Mouse (Mus musculus) mouse embryonic stem cell (cell line): ENCODE results near the gene 1700016C15Rik.

Source experiments
- in situ Hi-C, 2 experiments: fragments of 300-500 bp; cut with MboI; formaldehyde crosslinking; loops; 1 replicate in 1 of 2; 3 replicates in 1 of 2; pipeline ENCODE4 v1.14.3; 2019 to 2020; ENCODE audit warnings: low sequenced_read_pairs in 2 of 2, low pct_unique_long_range_greater_than_20kb in 1 of 2, mixed read lengths in 1 of 2; ENCODE audit not compliant: unreplicated experiment in 1 of 2

Gene 1700016C15Rik

GRCm38 (mm10) chr1:177729043-177730024 is at the start of gene 1700016C15Rik:
Gene 1700016C15Rik (plus strand): TSS chr1:177729814.
- in situ Hi-C loops: no loop called here

DNA sequence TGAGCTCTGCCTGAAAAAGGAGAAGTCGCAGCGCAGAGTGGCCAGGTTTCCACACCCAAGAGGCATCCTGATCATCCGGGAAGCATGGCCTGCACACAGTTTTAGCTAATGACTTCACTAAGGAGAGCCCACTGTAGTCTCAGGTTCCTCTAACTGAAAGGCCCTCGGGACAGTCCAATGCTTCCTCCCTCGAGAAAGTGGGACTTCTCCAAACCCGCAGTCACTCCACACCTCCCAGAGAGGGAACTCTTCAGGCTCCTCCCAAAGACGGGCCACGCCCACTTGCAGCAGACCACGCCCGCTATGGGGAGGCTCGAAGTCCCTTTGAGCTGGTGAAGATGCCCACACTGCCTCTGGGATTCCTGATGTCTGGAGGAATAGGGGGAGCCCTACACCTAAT is 48.4 kb upstream of the 1700016C15Rik start:
- in situ Hi-C loops: loop anchor here in 1 of 2 experiments (25.0 kb wide), 2 partner anchors 269 to 794 kb away; no protein-coding TSS in a partner anchor

DNA sequence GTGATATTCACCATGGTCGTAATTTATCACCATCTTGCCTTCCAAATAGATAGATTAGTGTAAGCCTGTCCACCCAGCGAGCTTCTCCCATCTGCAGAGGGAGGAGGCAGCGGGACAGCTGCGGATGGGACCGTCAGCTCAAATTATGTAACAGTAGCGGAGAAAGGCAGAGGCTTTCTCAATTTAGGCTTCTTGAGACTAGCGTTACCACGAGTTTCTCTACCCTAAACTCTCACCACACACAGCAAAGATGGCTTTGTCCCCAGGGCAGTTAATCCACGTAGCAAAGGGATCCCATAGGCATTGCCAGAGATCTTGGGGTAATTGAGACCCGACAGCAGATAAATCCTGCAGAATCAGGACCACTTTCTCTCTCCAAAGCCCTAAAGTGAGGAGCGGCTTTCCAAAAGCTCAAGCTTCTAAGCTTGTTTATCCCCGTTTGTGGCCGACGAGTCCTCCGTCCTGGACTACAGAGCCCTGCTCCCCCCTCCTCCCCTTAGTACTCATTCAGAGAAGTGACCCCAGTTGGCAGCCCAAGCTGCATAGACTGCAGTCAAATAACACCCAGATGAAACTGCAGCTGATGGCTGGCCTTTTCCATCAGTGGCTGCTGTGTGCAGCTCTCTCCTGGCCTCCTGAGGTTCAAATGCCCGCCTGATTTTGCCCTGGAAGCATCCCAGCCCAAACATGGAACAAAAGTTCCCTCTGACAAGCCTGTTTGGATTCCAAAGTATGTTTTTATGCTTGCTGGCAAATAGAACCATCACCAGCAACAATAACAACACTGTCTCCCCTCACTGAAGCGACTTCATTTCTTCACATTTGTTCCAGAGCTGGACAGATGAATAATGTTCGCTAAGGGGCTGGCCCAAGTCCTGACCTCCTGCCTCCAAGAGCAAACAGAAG is 45.4 kb upstream of the 1700016C15Rik start:
- in situ Hi-C loops: loop anchor here in 1 of 2 experiments (25.0 kb wide), 2 partner anchors 272 to 797 kb away; no protein-coding TSS in a partner anchor

DNA sequence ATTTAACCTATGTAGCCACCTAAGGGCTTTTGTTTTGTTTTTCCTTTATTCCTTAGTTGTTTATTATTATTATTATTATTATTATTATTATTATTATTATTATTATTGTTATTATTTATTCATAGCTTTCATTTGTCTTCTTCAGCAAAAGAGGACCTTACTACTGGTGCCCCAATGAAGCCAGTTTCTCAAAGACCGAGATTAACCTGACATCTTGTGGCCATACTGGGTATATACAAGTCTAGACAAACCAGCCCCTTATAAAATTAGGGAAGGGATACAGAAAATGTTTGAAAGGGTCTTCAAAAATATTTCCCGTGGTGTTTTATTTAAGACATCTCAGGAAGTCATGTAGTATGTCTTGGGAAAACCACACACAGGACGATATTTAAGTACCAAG is 44.7 kb upstream of the 1700016C15Rik start:
- in situ Hi-C loops: loop anchor here in 1 of 2 experiments (25.0 kb wide), 2 partner anchors 273 to 798 kb away; no protein-coding TSS in a partner anchor

DNA sequence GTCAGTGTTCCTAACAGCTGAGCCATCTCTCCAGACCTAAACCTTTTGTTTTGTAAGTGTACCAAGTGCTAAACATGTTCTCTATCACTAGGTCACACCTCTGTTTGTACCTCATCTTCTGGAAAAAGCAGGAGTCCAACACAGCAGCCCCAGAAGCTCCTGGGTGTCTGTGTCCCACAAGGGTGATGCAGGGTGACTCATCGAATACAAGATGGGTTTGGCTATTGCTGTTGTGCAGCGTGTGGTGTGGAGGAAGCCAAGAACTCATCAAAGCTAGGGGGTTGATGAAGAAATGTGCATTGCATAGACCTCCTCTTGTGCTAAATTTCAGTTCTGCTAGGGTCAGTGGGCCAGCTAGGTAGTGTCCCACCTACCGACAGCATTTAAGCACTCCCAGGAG is 43.5 kb upstream of the 1700016C15Rik start:
- in situ Hi-C loops: loop anchor here in 1 of 2 experiments (25.0 kb wide), 2 partner anchors 274 to 799 kb away; no protein-coding TSS in a partner anchor

- in situ Hi-C loops: loop anchor here in 1 of 2 experiments (25.0 kb wide), 2 partner anchors 275 to 800 kb away; no protein-coding TSS in a partner anchor
These were observed 42.6 kb upstream of the 1700016C15Rik start for GRCm38 (mm10) chr1:177686982-177687381.

DNA sequence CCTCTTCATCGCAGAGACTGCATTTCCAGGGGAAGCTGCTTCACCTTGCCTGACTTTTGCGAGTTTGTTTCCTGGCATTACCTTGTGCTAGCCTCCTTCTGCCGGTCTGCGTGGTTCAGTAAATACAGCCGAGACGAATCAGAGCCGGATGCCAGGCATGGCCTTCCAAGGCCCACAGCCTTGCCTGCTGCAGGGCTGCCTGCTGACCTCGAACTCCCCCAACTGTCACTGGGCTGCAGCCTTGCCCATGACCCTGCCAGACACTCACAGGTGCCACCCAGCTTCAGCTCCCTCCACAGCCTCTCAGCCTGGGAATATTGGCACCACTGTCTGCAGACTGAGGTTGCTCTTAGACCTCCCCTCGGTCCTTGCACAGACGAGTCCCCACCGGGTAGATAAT is 37.1 kb upstream of the 1700016C15Rik start:
- in situ Hi-C loops: loop anchor here in 1 of 2 experiments (25.0 kb wide), 2 partner anchors 280 to 805 kb away; no protein-coding TSS in a partner anchor

- in situ Hi-C loops: loop anchor here in 1 of 2 experiments (25.0 kb wide), 2 partner anchors 281 to 806 kb away; no protein-coding TSS in a partner anchor
These were observed 35.9 kb upstream of the 1700016C15Rik start for GRCm38 (mm10) chr1:177693486-177694252.

DNA sequence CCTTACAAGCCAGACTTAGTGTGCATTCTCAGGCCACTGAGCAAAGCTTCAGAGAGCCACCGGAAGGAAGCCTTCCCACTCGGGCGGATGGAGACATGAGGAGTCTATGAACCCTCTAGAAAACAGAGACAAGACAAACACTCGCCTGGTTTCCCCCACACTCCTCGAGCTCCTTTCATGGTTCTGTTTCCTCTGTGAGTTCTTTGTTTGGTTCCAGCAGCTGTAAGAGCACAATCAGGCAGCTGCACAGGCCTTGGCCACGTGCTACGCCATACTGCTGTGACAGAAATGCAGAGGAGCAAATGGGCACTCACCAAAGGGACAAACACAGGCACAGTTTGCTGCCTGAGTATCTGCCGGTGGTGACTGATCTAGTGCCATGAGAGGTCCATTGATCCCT is 29.1 kb upstream of the 1700016C15Rik start:
- in situ Hi-C loops: no loop called here

GRCm38 (mm10) chr1:177702481-177703146 is 27.0 kb upstream of the 1700016C15Rik start:
- in situ Hi-C loops: no loop called here

- in situ Hi-C loops: no loop called here
These were observed 26.3 kb upstream of the 1700016C15Rik start for GRCm38 (mm10) chr1:177703147-177703807.

DNA sequence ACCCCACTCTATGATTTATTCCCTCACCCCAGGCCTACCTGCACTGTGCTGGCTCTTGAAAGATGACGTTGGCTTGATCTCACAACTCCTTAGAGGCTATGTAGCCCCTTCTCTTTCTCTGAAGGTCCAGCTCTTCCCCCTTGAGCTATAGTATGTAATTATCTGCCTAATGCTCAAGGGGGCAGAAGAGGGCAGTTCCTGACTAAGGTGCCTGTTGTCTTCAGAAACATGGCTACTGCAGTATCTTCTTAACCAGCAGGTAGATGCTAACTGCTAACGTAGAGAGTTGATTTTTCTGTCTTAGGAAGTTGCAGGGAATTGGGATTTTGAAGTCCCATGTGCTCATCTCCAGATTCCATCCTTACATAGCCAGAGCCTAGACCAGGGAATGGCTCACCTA is 24.4 kb upstream of the 1700016C15Rik start:
- in situ Hi-C loops: no loop called here

DNA sequence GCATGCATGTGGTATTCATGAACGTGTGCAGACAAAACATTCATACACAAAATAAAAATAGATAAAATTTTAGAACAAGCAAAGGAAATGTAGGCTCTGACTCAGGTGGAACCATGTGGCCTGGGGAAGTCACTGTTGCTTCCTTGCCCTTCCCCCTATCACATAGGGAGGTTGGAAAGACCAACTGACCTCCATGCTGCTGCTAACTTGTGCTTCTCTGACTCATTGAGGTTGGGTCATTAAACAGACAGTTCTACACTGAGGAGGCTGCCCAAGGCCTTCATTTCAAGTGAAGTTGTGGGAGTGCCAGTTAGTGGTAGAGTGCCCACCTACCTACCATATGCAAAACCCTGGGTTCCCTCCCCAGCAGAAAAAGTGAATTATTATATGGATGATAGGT is 22.0 kb upstream of the 1700016C15Rik start:
- in situ Hi-C loops: no loop called here

- in situ Hi-C loops: no loop called here
These were observed 21.0 kb upstream of the 1700016C15Rik start for GRCm38 (mm10) chr1:177708583-177709055.

GRCm38 (mm10) chr1:177711000-177711399 is 18.6 kb upstream of the 1700016C15Rik start:
- in situ Hi-C loops: no loop called here

DNA sequence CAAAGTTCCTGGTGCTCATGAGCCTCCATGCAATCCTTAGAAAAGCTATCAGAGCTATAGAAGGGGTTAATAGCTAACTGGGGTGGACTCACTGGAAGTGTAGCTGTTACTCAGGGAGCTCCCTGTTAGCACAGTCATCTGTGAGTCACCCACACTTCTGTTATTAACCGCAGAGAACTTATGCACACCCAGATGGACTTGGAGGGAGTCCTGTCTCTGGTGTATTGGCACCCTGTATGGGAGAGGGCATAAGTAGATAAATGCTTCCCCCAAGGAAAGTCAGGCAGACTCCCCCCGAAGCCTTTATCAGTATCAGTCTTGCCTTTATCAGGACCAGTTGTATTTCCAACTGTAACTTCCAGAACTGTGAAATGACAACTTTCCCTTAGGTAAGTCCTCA is 18.2 kb upstream of the 1700016C15Rik start:
- in situ Hi-C loops: no loop called here
